Mouse (Mus musculus) left cerebral cortex, postnatal 36 days (tissue): ENCODE results near the gene Srek1ip1. TPM values are rescaled to one million over a fixed set of nuclear protein-coding genes. Genes with fewer than 3 reads are reported as not detected.
A peak's percentile ranks its signal among the peaks of the same experiment; 100 is the strongest.

Source experiments
- DNase-seq, 2 experiments: peaks; one replicate each; pipeline ENCODE4 v3.0.0; 2021 to 2022; ENCODE audit warnings: low spot score in 2 of 2, mixed read lengths in 1 of 2
- intact Hi-C: fragments of 180-260 bp; cut with DNase I; formaldehyde crosslinking; loops from one replicate; pipeline ENCODE4 v1.15.1; 2025
- total RNA-seq, 2 experiments: library from RNA; stranded (reverse); gene quantifications; 2 replicates each; pipeline ENCODE4 v1.2.3; 2021

The Srek1ip1 gene
- total RNA-seq, 2 experiments from 2014 or later = 16.6 to 19.5 TPM

GRCm38 (mm10) chr13:104832811-104833210 is 40.5 kb downstream of the Srek1ip1 start:
- DNase-seq = peak in 1 of 2 experiments; percentile 13
- intact Hi-C loops = no loop called here

GRCm38 (mm10) chr13:104837628-104838027 is 45.3 kb downstream of the Srek1ip1 start:
- DNase-seq = no peak
- intact Hi-C loops = no loop called here

- no peak for DNase-seq
- intact Hi-C loops = no loop called here
Observed at GRCm38 (mm10) chr13:104841937-104842336, 49.7 kb downstream of the Srek1ip1 start.

DNA sequence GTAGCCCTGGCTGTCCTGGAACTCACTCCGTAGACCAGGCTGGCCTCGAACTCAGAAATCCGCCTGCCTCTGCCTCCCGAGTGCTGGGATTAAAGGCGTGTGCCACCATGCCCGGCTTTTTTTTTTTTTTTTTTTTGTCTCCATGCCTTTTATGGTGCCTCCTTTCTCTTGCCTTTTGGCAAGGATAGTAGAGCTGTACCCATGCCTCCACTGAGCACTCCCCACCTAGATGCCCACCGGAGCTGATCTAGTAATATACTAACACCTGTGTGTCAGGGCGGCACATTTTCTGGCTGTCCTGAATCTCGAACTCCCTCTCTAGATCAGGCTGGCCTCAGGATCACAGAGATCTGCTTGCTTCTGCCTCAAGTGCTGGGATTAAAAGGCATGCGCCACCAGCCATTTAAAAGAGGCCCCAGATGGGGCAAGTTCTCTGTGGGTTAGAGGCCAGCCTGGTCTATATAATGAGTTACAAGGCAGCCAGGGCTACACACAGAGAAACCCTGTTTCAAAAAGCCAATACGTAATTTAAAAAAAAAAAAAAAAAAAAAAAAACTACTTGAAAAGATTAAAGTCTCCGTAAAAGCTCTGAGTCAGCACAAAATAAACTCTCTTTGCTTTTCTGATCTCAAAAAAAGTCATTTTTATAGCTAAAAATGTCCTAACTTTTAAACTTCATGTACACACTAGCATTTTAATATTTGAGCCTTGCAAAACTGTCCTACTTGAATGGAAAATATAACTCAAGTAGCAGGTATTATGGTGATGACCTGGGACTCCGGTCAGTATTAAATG is 51.2 kb downstream of the Srek1ip1 start:
- DNase-seq = no peak
- intact Hi-C loops = no loop called here

- no peak for DNase-seq
- intact Hi-C loops = no loop called here
Observed at GRCm38 (mm10) chr13:104853645-104854044, 61.4 kb downstream of the Srek1ip1 start.

- peak; percentile 14 to 16 for DNase-seq
Observed at GRCm38 (mm10) chr13:104863127-104863979, 71.1 kb downstream of the Srek1ip1 start, which contains the start of gene Shisal2b. TSS of gene Shisal2b (minus strand) at chr13:104863893.

DNA sequence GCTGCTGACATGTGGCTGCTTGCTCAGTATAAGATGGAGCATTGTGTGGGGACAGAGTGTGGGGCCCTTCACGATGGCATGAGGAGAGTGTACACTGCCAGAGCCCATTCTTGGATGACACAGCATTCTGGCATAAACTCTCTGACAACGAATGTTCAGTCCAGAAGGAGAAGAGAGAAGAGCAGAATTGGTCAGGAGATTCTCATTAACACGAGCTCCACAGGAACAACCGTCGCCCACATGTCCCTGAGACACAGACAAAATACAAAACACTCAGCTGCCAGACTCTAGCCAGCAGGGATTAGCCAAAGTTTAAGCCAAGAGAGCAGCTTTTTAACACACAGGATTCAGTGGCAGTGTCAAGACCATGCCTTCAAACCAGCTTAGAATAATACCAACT is 74.4 kb downstream of the Srek1ip1 start:
- intact Hi-C loops = no loop called here
- DNase-seq = no peak

More at GRCm38 (mm10) chr13:104863127-104863979, 71.1 kb downstream of the Srek1ip1 start, which contains the start of gene Shisal2b:
- intact Hi-C loops = no loop called here

- no peak for DNase-seq
- intact Hi-C loops = no loop called here
Observed at GRCm38 (mm10) chr13:104869907-104870306, 77.6 kb downstream of the Srek1ip1 start.

DNA sequence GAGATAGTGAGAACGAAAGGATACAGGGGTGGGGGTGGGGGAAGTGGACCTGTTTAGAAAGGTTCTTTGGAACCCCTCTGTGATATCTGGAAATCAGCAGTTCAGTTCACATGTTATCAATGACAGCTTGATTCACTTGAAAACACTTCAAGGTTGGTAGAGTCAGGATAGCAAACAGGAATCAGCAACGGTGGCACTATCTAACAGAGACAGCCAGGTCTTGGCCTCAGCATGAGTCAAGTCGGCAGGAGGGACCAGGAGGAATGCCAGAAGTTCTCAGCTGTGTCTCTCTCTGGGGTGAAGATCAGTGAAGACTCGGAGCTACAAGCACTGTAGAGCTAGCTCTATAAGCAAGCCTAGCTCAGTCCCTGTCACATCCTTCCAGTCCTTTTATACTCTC is 86.2 kb downstream of the Srek1ip1 start:
- intact Hi-C loops = no loop called here
- no peak for DNase-seq

GRCm38 (mm10) chr13:104883566-104884249 is 91.4 kb downstream of the Srek1ip1 start:
- intact Hi-C loops = no loop called here
- no peak for DNase-seq

GRCm38 (mm10) chr13:104886308-104887032 is 94.2 kb downstream of the Srek1ip1 start:
- intact Hi-C loops = no loop called here
- no peak for DNase-seq

Other genes starting within 250 kb of the Srek1ip1 start
- gene Cwc27, start 24.7 kb downstream of the Srek1ip1 start, total RNA-seq = 10 to 100 TPM; 17.3 to 24.1 TPM
- 1 to 10 TPM; 1.2 to 1.8 TPM for gene Shisal2b, start 71.4 kb downstream of the Srek1ip1 start, total RNA-seq